Mouse (Mus musculus): ENCODE measurements at regions not wholly inside any gene's neighbourhood (a gene's known extent, or its start where the extent isn't known, plus 50 kb on each side); places are given as distances from the start of the nearest gene placed in this dataset.
"Not testable (repeated sequence)": the region's sequence is repeated elsewhere in the genome, so short reads cannot be mapped to it uniquely, and the experiment has no call there.

DNA sequence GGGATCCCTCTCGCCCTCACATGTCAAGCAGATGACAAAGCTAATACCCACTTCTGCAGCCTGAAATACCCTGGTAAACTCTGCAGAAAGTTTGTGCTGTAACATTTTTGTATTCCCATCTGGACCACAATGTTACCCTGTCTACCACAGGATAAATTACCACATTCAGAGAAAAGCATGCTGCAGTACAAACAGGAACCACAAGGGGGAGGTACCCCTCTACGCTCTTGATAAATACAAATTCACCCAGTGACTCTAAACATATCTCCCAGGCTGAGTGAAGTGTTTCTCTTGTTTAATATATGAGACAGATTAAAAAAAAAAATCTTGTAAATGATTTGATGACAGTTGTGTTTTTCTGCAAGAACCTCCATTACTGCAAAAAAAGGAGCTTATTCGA is 549.8 kb upstream of the Olfr1507 start:
- not testable (repeated sequence) for TF ChIP-seq EP300 (IDR thresholded peaks at IDR 0.05; ENCODE audit: insufficient read depth, low read depth, low read length); POLR2A (IDR thresholded peaks at IDR 0.05; ENCODE audit: insufficient read depth, low read length)
